Mouse (Mus musculus): Measurements from ENCODE around the gene AC129217.1.
"Not testable (repeated sequence)": the region's sequence is repeated elsewhere in the genome, so short reads cannot be mapped to it uniquely, and the experiment has no call there.

The AC129217.1 gene

DNA sequence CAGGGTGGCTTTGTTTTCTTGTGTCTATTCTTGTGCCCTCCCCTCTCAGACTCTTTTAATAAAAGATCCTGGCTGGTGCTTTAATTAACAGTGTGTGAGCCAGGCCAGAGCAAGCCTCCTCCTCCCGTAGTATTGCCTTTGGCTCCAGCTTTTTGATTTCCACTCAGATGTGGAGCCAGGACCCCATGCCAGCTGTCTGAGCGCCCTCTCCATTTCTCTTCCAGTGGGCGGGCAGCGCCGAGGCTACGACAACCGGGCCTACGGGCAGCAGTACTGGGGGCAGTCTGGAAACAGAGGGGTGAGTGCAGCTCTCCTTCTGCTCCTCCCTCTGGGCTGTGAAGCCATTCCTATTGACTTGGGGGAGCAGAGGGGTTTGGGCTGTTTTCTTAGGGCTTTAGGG lies 1.1 kb downstream of the AC129217.1 start:
- no peak for DNase-seq (ENCODE audit: low read depth, low spot score)

DNA sequence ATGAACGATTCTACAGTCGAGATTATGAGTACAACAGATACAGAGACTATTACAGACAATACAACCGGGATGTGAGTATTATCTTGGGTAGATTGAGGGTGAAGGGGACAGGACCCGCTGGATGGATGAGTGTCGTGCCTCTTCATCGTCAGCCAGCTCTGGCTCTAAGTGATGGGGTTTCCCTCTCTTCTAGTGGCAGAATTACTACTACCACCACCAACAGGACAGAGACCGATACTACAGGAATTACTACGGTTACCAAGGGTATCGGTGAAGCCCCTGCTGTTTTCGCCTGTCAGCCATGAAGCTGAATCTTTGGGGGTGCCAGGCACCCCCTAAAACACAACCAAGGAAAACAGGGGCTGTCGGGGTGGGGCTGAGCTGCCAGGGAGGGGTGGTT lies 1.7 kb downstream of the AC129217.1 start:
- no peak for DNase-seq (ENCODE audit: low read depth, low spot score)

DNA sequence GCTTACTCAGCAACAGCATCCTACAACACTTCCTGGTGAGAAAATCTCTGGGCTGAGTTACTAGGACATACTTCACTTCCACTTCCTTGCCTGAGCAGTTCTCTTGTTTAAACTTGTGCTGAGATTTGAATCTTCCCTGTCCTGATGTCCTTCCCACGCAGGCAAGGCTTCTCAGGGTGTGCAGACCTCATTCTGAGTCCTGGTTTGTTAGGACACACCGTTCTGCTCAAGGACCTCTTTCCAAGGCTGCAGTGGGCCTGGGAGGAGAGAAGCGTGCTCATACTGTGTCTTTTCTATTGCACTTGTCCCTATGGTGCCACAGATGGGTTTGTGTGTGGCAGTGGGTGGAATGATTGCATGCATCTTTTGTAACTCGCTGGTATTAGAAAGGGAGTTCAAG lies 3.4 kb downstream of the AC129217.1 start:
- no peak for DNase-seq (ENCODE audit: low read depth, low spot score)

DNA sequence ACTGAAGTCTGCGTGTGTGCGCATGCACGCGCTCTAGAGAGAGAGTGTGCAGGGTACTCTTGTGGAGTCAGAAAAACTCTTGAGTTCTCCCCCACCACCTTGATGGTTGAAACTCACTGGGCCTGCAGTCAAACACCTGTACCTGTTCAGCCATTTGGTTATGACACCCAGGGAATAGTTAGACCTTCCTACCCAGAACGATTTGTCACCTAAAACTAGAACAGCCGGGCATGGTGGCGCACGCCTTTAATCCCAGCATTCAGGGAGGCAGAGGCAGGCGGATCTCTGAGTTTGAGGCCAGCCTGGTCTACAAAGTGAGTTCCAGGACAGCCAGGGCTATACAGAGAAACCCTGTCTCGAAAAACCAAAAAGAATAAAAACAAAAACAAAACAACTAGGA lies 6.8 kb downstream of the AC129217.1 start:
- DNase-seq (ENCODE audit: low read depth, low spot score), result not testable (repeated sequence)

DNA sequence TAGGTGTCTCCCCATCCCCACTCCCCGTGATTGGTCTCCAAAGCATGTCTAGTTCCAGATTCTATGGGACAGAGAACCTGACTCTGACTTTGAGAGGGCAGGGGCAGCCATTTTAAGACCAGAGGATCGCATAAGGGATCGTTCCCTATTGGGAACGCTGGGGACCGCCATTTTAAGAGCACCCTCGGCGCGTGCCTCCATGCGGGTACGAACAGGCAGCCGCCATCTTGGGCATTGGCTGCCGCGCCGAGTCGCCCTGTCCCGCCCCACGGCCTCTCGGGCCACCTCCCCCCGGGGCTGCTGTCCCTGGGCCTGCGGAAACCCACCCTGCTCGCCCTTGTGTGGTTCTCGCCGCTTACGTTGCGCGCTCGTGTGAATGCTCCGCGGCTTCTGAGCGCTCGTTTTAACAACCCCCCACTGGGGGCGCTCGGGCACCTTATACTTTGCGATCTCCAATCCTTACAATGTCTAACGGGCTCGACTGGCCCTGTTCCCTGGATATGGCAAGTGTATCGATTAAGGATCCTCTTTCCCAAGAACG lies 7.7 kb downstream of the AC129217.1 start, which contains the start of gene Bscl2:
TSS of gene Bscl2 (plus strand) at position 217 of the 541 bp plus-strand sequence.
- DNase-seq (ENCODE audit: low read depth, low spot score), result peak; percentile 65

DNA sequence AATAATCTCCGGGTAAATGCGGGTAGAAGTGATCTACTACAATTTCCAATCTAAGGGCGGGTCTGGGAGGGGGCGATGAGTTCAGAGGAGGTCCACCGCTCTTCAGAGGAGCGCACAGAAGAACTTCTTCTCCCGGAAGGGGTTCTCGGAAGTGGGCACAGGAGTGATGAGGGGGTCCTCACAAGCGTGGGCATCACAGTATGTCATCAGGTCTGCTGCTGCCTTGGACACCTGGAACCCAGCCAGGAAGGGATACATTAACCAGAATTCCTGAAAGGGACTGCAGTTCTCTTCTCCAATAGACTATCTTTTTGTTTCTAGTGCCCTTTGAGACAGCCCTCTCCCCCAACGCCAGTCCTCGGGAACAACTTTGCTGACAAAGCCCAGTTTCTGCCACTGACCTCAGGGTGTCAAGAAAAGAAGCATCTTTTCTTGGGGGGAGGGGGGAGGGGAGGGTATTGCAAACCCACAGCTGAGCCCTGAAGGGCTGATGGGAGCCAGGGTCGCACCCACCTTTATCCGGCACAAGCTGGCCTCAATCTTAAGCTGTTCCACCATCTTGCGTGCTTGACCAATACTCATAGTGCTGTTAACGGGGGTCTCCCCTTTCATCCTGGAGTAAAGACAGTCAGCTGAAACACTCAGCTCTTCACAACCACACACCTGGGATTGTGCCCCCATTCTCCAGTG lies 8.6 kb downstream of the AC129217.1 start:
- DNase-seq (ENCODE audit: low read depth, low spot score), result no peak

DNA sequence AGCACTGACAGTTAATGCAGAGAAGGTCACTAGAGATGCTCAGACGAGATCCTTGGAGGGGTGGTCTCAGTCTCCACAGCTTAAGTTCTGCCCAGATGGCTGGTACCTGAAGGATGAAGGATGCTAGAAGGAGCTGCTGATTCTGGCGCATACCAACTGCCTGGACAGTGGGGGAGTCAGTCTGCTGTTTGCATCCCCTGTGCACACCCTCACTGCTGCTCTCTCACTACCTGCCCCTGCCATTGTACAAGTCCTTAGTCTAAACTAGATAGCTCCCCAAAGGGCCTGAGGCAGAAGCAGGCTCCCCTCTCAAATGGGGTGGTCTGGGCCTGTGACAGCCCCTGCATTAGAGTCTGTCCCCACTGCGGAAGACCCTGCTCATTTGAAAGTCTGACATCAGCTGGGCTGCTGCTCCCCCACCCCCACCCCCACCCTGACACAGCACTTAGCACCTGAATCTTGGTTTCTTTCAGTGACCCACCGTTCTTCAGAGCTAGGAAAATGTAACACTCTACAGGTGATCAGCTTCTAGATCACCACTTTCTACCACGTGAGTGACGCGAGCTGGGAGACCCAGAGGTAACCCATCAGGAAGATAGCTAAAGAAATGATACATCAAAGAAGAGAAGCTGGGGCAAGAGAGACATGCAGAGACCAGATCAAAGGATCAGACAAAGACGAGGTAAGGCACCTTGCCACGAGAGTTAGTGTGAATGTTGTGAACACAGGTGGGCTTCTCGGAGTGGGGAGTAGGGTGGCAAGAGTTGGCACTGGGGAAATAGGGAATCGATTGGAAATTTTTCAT lies 9.7 kb downstream of the AC129217.1 start, which contains the start of gene Gng3:
TSS of gene Gng3 (minus strand) at position 92 of the 805 bp plus-strand sequence.
- DNase-seq (ENCODE audit: low read depth, low spot score), result no peak

DNA sequence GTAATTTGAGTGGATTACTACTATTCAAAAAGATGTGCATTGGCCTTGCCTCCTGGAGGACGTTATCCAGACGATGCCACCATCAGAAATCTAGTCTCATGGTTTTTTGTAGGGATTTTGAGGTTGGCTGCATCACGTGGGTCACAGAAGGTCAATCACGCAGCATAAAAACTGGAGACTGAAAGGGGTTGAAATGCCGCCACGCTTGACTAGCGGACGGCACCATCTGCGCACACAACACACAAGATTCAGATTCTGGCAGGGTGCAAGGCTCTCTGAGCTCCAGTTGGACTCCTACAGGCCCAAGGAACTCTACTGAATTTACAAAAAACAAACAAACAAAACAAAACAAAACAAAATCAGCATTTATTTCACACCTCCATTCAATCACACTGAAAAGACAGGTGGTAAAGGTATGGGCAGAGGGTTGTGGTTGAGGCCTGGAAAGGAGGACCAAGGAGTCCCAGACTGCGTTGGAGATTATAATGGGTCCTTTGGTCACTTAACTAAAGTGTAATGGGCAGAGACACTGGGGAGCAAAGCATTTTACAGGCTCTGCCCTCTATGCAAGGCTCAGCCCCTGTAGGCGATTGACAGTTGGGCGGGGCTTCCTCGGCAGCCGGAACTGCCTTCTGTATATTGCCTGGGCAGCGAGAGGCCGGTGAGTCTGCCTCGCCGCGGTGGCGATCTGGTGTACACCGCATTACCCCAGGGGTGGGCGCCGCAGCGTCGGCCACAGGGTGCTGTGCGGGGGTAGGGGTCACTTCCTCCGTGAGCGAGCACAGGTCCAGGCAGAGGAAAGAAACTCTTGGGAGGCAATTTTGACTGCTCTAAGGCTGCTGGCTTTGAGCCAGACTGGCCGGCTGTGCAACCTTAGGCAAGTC lies 10.6 kb downstream of the AC129217.1 start:
- peak; percentile 46 for DNase-seq (ENCODE audit: low read depth, low spot score)

DNA sequence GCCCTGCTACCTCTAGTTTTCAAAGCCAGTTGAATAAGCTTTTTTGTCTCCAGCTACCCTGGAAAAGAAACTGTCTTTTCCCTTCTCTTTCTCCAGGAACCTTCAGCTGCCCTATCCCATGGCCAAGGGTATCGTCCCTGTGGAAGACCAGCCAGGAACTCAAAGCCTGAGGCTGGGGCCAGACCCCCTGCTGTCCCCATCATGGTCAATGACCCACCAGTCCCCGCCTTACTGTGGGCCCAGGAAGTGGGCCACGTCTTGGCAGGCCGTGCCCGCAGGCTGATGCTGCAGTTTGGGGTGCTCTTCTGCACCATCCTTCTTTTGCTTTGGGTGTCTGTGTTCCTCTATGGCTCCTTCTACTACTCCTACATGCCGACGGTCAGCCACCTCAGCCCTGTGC lies 11.4 kb downstream of the AC129217.1 start:
- no peak for DNase-seq (ENCODE audit: low read depth, low spot score)

DNA sequence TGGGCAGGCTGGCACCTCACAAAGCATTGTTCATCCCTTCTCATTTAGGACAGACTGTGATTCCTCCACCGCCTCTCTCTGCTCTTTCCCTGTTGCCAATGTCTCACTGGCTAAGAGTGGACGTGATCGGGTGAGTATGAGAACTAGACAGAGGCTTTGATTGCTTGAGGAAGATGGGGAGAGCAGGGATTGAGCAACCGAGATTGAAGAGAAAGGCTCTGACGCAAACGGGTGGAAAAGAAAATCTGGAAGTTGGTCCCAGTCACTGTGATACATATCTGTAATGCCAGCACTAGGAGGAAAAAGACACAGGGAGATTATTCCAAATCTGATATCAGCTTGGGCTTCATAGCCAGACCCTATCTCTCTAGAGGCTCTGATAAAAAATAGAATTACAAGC lies 13.4 kb downstream of the AC129217.1 start:
- DNase-seq (ENCODE audit: low read depth, low spot score), result no peak

DNA sequence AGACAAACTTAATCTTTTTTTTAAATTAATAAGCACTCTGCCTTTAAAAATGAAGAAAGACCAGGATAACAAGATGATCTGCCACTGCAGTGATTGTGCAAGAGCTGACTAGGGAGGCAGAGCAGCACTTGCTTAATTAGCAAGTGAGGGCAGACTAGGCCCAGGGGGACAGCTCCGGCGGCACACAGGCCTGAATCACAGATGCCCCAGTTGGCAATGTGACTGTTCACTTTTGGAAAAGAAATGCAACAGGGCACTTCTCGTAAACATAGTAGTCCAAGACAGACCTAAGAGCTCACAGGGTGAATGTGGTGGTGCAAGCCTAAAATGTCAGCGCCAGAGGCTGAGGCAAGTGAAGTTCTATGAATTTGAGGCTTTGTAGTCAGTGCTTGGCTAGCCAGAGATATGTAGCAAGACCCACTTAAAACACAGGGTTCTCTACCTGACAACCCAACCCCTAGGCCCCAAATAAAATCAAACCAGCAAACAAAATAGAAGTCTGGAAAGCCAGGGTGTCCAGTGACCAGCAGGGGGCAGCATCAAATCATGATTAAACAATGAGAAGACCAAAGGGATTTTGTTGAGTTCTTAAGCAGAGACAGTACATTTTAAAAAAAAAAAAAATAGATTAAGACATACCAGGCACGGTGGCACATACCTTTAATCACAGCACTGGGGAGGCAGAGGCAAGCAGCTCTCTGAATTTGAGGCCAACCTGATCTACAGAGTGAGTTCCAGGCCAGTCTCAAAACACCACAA lies 15.0 kb downstream of the AC129217.1 start:
- DNase-seq (ENCODE audit: low read depth, low spot score), result peak; percentile 70

DNA sequence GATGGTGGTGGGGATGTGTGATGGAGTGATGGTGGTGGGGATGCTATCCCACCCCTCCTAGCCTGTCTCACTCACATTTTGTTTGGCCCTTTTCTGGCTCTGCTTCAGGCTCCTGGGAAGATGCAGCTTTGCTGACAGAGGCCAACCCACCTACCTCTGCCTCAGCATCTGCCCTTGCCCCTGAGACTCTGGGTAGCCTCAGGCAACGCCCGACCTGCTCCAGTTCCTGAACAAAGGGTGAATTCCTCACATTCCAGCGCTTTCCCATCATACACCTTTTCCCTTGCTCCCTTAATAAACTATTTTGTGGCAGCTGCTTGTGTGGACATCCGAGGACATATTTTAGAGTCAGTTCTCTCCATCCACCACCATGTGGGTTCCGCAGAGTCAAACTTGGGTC lies 18.8 kb downstream of the AC129217.1 start:
- DNase-seq (ENCODE audit: low read depth, low spot score), result no peak

DNA sequence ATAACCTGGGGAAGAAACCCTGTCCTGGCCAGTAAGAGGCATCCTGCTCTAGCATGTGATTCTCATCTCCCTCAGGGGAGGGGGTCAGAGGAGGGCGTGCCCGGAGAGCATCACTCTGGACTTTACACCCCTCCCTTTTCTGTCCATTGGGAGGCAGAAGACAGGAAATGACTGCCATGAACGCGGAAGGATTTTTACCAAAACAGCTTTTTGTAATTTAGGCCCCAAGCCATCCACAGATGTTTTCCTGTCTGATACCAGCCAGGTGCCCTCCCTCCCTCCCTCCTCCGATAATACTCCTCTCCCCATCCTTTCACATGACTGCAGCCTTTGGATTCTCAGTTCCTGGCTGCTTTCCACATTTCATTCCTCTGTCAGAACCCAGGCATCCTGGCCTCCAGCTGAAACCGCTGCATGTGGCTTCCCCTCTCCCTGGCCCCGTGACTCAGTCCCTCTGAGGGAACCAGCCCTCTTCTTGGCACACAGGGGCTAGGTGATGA lies 20.9 kb downstream of the AC129217.1 start, which contains the start of gene Lrrn4cl:
TSS of gene Lrrn4cl (plus strand) at position 367 of the 500 bp plus-strand sequence.
- DNase-seq (ENCODE audit: low read depth, low spot score), result no peak

DNA sequence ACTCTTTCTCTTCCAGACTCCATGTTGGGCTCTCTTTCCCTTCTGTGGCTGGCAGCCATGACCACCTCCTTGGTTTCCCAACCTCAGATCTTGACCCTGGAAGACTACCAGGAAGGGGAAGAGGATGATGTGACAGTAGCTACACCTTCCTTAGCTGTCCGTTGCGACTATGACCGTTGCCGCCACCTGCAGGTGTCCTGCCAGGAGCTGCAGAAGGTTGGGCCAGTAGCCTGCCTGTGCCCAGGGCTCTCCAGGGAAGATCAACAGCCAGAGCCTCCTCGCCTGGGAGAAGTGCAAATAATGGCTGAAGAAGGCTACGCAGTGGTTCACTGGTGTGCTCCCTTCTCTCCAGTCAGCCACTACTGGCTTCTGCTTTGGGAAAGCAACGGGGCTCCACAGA lies 22.1 kb downstream of the AC129217.1 start:
- no peak for DNase-seq (ENCODE audit: low read depth, low spot score)

DNA sequence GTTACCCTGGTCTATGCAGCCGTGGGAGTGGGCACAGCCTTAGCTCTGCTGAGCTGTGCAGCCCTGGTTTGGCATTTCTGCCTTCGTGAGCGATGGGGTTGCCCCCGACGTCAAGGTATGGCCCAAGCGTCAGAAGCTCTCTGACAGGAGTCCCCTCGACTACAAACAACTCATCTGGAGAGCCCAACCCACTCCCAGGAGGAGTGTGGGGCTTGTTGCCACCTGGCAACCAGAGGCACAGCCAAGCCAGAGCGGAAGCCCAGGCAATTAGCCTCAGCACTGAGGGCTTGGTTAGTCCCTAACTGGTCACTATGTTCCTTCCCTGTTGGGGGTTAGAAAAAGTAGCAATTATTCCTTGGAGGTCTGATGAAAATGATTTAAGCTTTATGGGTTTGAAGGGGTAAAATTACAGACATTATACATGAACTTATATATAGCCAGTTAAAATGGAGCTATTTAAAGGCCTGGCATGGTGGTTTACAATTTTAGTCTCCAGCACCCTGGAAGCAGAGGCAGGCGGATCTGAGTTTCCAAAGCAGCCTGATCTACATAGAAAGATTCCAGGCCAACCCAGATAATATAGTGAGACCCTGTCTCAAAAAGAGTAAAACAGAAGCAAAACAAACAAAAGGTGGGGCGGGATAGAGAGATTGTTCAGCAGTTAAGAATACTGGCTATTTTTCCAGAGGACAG lies 22.8 kb downstream of the AC129217.1 start:
- DNase-seq (ENCODE audit: low read depth, low spot score), result no peak

DNA sequence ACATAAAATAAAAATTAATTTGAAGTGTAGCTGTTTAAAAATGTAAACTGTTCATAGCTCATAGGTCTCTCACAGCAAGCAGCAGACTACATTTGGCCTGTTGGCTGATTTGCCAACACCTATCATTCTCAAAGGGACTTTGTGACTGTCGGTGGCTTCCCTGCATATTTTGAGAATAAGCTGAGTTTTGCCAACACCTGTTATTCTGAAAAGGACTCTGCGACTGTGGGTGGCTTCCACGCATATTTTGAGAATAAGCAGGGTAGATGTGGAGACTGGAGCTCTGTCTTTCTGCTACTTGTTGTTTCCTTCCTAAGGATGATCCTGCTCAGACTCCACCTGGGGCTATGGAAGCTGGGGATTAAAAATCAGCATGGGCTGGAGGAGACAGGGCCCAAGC lies 23.5 kb downstream of the AC129217.1 start:
- DNase-seq (ENCODE audit: low read depth, low spot score), result no peak

DNA sequence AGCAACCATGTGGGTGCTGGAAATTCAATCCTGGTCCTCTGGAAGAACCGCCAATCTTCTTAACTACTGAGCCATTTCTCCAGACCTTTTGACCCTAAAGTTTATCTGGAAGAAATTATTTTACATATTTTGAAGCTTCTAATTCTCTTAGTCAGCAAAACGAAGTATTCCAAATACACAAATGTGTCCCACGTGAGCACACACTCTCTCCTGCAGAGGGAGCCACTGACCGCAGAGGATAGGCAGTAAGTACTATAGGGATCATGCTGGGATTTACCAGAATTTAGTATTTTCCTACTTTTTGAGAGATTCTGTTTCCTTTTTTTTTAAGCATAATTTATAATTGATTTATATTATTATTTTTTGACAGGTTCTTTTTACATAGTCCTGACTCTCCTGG lies 28.1 kb downstream of the AC129217.1 start:
- DNase-seq (ENCODE audit: low read depth, low spot score), result no peak

DNA sequence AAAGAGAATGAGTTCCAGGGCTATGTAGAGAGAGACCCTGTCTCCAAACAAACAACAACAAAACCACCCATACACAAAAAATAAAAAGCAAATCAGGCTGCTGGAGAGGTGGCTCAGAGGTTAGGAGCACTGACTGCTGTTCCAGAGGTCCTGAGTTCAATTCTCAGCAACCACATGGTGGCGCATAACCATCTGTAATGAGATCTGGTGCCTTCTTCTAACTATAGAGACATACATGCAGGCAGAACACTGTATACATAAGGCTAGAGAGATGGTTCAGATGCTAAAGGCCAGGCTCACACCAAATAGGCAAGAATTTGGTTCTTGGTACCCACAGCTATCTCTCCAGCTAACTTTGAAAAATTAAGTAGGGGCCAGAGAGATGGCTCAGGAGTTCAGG lies 29.4 kb downstream of the AC129217.1 start:
- DNase-seq (ENCODE audit: low read depth, low spot score), result no peak

DNA sequence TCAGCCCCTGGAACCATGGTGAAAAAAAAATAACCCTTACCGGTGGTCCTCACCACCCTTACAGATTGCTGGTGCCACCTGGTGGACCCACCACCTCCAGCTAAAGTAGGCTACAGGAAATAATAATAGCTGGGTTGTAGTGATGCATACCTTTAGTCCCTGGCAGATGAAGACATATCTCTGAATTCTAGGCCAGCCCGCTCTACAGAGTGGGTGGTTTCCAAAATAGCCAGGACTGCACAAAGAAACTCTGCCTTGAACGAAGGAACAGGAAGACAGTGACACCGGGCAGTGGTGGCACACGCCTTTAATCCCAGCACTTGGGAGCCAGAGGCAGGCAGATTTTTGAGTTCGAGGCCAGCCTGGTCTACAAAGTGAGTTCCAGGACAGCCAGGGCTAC lies 34.7 kb downstream of the AC129217.1 start:
- no peak for DNase-seq (ENCODE audit: low read depth, low spot score)

DNA sequence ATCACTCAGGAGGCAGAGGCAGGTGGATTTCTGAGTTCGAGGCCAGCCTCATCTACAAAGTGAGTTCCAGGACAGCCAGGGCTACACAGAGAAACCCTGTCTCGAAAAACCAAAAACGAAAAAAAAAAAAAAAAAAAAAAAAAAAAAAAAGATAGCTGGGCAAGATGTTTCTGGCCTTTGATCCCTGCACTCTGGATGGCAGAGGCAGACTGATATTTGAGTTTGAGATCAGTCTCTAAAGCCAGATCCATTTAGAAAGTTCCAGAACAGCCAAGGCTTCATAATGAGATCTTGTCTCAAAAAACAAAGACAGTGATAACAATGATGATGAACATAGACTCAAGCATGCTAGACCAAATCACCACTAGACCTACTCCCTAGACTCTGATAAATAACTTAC lies 40.8 kb downstream of the AC129217.1 start:
- not testable (repeated sequence) for DNase-seq (ENCODE audit: low read depth, low spot score)
